Mouse (Mus musculus): ENCODE measurements around the gene Fshr.
"Not testable (repeated sequence)": the region's sequence is repeated elsewhere in the genome, so short reads cannot be mapped to it uniquely, and the experiment has no call there.

Gene Fshr

GRCm38 (mm10) chr17:89200575-89200974 is at the start of gene Fshr:
TSS of gene Fshr (minus strand) at chr17:89200675.
- DNase-seq (ENCODE audit: low spot score), result no peak

DNA sequence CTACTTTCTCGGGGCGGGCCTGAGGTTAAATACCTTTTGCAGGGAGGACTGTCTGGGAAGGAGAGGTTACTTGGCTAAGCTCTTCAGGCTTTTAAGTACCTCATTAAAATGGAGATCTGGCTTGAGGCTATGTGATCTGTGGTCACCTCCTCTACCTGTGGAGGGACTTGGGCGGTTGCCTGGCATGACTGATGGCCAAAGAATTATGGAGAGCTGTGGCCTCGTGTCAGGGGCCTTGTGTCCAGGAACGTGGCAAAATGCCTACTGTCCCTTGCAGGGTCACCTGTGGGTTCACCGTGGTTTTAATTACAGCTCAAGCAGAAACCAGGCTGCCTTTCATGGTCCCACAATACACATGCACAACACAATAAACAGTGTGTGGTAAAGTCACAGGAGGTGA is 1.7 kb upstream of the Fshr start:
- DNase-seq (ENCODE audit: low spot score), result no peak

DNA sequence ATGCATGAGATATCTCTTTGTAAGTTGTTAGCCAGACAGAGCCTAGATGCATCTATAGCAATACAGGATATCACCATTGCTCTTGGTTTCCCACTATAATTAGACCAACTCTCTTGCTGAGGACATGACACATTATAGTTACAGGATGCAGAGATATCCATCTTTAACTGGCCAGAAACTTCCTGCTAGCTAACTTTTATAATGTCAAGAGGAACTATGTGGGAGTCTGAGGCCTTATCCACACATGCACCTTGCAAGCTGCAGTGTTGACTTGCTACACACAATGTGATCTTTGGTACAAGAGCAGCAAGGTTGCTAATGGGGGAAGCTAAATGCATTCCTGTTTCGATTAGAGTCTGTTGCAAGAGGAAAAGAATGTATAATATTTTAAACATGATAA is 26.9 kb downstream of the Fshr start:
- DNase-seq (ENCODE audit: low spot score), result no peak

- DNase-seq (ENCODE audit: low spot score), result no peak
These were observed 35.7 kb downstream of the Fshr start for GRCm38 (mm10) chr17:89164773-89165172.

DNA sequence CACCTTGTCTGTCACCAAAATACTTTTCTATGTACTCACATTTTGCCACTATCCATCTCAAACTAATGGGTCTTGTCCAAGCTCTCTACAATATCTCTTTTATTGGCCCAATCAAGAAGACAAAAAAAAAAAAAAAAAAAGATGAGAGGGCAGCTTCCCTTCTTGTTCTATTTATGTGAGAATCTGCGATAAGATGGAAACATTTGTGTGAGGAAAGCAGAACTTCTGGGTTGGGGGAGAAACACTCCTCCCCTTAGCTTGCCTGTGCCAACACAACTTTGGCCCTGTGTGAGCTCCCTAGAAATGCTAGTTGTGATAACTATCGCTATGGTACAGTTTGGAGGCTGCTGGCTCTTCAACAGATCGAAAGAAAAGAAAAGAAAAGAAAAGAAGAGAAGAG is 38.0 kb downstream of the Fshr start:
- no peak for DNase-seq (ENCODE audit: low spot score)

DNA sequence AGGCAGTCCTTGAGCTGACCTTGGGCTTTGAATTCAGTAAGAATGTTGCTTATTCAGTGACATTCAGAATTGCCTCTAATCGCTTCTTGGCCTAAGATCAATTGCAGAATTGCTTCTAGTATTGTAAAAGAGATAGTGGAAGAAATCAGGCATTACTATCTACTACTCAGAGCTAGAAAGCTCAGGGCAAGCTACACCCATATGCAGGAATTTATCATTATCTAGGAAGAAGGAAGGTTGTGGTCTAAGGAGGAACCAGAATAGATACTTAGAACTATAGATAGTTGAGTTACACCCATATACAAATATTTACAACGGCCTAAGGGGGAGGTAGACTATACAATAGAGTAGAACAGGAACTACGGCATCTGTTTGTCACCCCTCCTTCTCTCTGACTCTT is 41.1 kb downstream of the Fshr start:
- DNase-seq (ENCODE audit: low spot score), result not testable (repeated sequence)

- DNase-seq (ENCODE audit: low spot score), result no peak
These were observed 55.7 kb downstream of the Fshr start for GRCm38 (mm10) chr17:89144806-89145205.

GRCm38 (mm10) chr17:89120023-89120422 is 80.5 kb downstream of the Fshr start:
- DNase-seq (ENCODE audit: low spot score), result no peak

DNA sequence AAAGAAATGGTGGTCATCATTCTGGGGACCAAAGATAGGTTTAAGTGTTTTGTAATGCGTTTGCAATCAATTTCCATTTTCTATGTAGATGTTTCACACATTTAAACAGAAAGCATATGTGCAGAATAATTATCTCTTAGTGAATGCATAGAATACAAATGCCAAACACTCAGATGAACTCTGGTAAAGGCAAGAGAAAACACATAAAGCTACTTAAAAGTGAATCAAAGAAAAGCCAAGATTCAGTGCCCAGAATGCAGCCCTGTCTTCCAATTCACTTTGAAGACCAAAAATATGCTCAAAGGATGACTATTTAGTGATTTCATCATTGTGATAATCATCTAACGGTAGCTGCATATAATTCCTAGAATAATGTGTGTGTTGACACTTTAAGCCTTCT is 81.2 kb downstream of the Fshr start:
- DNase-seq (ENCODE audit: low spot score), result no peak

GRCm38 (mm10) chr17:89113944-89114343 is 86.5 kb downstream of the Fshr start:
- DNase-seq (ENCODE audit: low spot score), result no peak

DNA sequence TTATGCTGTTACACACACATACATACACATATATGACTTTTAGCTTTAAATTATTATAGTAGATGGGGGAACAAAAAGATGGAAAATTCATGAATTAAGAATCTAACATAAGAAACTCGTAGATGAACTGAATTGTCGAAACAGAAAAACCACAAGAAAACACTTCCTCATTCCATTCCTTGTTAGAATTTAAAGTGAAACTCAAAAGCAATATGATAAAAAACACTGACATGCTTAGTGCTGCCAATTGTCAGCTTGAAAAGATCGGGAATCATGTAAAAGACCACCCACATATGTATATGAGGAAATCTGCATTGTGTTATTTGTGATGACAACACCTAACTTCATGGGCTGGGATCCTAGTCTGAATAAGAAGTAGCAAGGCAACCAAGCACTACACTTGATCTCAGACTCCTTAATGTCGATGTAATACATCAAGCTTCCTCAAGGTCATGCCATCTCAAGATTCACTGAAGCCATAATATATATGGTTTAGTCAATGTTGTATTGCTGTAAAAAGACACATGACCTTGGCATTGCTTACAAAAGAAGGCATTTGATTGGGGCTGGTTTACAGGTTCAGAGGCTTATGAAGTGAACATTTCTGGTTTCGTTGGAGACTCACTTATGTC is 99.6 kb downstream of the Fshr start:
- DNase-seq (ENCODE audit: low spot score), result no peak

GRCm38 (mm10) chr17:89099733-89100132 is 100.7 kb downstream of the Fshr start:
- DNase-seq (ENCODE audit: low spot score), result not testable (repeated sequence)

- DNase-seq (ENCODE audit: low spot score), result no peak
These were observed 110.6 kb downstream of the Fshr start for GRCm38 (mm10) chr17:89089692-89090475.

GRCm38 (mm10) chr17:89082897-89083296 is 117.6 kb downstream of the Fshr start:
- no peak for DNase-seq (ENCODE audit: low spot score)

DNA sequence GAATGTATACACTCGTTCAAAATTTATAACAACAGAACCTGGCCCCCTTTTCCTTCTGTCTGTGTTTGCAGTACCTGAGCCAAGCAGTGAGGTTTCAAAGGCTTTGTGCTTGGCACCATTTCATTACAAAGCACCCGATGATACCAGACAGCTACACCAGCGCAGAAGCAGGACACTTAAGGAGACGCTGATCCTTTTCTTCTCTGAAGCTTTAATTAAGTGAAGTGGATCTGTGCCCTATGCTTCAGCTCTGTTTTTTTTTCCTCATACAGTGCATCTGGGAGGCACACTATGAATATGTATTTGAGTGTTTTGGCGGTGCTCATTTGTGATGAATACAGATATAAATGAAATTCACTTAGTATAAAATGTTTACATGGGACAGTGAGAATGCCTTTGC is 120.8 kb downstream of the Fshr start:
- no peak for DNase-seq (ENCODE audit: low spot score)

DNA sequence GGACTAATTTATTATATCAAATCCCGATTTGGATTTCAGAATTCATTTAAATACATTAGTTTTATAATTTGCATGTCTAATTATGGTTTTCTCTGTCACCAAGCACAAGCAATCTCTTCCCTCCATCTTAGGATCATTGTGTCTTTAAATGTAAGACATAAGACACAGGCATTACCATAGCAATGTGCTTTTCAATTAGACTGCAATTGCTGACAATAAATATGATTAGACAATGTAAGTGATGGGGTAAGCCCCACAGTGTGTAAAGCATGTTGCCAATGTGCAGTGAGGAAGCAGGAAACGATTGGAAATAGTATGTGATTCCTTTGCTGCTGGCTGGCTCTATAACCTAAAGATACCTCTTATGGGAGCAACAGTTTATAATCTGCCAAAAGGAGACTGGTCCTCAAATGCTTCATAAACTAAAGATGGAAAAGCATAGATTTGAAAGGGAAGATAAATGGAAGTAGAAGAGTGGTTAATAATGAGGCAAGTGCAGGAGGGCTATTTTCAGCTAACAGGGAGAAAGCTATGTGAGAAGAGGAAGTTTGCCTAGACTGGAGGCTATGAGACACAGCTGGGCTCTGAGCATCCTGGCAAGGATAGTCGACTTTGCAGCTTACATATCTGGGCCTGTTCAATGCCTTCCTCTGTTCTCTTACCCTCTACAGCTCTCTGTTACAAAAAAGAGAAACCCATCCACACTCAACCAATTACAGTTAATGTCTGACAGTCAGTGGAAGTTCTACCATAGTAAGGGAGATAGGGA is 136.0 kb downstream of the Fshr start:
- DNase-seq (ENCODE audit: low spot score), result no peak

DNA sequence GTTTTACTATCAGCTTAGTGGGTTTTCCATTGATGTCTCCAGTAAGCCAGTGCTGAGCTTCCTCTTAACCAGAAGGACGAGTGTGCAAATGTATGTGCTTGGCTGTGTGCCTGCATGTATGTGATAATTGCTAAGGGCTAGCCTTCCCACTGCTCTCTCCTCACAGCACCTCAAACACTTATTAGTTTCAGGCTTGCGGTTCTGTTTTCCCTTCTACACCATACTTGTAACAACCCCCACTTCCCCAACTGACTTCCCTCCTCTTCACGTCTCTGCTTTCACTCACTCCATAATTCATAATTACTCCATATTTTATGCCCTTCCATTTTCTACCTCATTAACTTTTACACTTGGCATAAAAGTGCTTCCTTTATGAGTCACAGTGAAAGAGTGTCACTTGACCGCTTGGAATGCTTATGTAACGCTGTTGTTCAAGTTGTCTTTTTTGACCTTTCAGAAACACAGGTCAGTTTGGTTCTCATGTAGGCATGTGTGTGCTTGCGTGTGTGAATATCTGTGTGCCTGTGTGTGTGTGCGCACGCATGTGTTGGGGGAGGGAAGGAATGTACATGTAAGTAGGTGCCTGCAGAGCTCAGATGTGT is 138.0 kb downstream of the Fshr start:
- DNase-seq (ENCODE audit: low spot score), result no peak

- no peak for DNase-seq (ENCODE audit: low spot score)
These were observed 149.4 kb downstream of the Fshr start for GRCm38 (mm10) chr17:89051031-89051563.

GRCm38 (mm10) chr17:89049071-89049470 is 151.4 kb downstream of the Fshr start:
- no peak for DNase-seq (ENCODE audit: low spot score)

DNA sequence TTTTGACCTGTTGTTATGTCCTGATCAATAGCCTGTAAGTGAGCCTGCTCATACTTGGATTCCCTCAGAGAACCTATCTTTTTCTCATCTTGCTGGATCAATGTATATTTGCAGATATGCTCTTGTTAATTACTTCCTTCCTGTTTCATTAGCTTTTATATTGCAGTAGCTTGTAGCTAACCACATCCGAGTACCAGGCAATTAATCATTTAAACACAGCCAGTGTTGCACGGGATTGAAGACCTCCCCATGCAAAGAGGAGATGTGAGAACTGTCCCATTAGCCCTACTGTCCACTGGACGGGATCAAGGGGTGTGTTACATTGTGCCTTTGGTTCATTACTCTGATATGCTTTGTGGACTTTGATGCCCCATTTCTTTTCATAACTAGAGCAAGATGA is 154.5 kb downstream of the Fshr start:
- DNase-seq (ENCODE audit: low spot score), result no peak

DNA sequence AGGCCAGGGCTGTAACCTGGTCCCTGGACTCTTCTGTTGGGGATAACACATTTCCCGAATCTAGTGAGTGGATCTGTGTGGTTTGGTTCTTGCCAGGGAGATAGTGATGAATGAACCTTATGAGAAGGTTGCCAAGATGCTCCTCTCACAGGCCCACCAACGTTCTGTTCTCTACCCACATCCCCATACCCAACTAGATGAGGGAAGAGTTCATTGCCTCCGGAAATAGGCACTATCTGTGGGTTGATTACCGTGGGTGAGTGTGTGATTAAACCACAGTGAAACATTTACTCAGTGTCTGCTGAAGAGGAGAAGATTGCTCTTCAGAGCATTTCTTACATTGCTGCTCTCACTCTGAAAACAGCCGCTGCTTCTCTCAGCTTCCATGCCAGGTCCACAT is 163.8 kb downstream of the Fshr start:
- DNase-seq (ENCODE audit: low spot score), result no peak

DNA sequence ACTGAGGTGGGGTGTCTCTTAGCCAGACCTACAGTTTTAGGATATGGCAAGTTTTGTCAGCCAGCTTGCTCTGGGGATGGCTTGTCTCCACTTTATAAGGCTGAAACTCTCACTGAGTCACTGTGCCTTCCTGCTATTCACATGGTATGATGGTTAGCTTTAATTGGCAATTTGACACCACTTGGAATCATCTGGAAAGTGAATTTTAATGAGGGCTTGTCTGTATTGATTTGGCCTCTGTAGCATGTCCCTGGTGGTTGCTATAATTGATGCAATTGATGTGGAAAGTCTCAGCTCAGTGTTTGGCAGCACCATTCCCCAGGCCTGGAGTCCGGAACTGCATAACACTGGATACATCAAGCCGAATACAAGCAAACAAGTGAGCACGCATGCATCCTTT is 164.4 kb downstream of the Fshr start:
- no peak for DNase-seq (ENCODE audit: low spot score)
